Mouse (Mus musculus): ENCODE results near the gene Scel.

The Scel gene

DNA sequence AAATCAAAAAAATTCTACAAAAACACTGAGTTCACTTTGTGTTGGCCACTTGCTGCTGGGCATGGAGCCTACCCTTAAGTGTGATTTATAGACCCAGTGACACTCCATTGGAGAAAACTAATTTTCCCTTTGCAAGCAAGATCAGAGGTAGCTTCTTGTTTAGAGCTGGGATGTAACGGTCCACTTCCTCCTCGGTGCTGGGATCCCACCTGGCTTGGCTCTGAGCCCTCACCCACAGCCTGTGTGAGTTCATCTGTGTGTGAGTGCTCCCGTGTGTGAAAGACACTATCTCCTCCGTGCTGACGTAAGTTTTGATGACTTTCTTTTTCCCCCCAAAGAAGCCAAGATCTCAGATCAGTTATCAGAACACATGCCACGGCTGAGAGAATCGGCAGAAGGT, 62.7 kb downstream of the Scel start:
- no peak for DNase-seq

DNA sequence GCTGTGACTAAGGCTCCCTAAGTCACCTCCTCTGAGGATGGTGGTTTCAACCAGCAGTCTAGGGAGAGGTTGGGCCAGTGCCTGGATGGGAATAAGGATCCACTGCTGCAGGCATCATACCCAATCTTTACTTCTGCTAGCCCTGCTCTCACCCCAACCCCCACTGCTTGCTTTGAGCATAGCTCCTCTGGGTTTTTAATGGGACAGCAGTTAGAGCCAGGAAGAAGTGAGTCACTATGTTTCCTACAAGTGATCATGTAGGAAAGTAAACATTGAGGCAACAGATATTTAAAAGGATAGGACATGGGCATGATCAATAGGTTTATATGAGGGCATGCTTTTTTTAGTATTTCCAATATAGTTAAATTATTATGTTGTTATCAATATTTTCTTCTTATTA, 63.9 kb downstream of the Scel start:
- no peak for DNase-seq

DNA sequence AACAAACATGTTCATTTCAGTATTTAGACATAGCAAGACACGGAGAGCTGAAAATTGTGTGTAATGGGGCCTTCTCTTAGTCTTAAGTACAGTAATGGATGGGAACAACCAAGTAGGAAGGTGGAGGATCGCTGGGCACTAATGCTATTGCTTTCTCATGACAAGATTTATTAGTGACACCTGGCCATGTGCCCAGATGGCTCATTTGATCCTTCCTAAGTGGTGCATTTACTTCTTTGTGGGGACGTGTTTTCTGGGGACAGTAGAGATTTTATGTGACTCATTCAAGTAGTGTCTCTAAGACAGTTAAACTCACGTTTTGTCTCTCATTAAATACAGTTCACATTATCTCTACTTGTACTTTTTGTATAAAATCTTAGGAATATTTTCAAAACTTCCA, 73.5 kb downstream of the Scel start:
- no peak for DNase-seq

DNA sequence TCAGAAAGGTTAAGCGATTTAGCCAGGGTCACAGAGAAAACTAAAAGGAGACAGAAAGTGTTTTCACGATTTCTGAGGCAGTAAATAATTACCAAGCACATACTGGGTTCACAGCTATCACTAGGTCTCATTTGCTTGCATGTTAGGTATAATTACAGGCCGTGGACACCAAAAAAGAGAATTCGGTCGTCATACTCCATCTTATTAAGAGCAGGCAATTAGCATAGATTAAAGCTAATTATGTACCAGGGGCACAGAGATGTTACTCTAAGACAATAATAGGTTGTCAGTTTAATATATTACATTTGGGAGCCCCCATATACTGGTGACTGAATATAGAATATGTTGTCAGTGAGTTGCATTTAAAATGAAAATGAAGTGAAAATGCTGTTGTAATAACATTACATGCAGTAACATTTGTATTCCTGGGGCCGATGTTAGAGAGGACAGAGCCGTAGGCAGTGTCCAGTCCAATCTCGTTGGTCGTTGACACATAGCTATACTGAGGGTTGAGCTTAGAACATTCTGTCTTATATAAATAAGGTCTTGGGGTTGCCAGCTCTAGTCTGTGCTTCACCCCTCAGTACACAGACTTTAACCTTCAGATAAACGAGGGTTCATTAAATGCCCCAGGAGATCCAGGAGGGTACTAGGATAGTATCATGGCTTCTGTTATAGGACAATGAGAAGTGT, 74.2 kb downstream of the Scel start:
- no peak for DNase-seq

DNA sequence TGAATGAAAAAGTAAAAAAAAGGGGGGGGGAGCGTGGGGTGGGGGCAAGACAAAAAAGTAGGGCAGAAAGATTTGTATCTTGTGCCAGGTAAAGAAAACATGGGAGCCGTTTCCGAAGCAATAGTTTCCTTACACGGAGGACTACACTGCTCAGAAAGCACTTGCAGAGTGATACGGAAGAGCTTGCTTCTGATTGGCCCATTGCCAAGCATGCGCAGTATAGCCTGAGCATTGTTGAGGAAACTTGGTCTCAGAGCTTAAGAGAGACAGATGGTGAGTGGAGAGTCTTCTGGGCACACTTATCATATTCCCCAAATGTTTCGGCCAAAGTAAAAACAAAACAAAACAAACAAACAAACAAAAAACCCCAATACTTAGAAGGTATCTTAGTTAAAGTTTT, 76.7 kb downstream of the Scel start:
- peak; percentile 16 for DNase-seq

DNA sequence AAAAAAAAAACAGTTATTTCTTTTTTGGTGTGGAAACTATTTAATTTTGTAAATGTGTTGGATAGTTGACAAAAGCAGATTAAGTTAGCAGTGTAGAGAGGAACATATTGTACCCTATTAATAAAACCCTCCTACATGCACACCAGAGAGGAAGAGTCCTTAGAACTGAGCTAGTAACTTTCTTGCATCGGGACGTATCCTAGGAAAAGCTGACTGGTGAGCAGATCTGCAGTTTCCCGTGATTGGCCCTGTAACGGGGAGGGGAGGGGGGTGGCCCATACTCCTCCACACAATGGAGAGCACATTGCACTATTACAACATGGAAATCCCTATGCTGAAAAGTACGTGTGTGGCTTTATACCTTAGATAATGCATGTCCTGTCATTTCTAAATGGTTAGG, 82.7 kb downstream of the Scel start:
- DNase-seq = no peak

DNA sequence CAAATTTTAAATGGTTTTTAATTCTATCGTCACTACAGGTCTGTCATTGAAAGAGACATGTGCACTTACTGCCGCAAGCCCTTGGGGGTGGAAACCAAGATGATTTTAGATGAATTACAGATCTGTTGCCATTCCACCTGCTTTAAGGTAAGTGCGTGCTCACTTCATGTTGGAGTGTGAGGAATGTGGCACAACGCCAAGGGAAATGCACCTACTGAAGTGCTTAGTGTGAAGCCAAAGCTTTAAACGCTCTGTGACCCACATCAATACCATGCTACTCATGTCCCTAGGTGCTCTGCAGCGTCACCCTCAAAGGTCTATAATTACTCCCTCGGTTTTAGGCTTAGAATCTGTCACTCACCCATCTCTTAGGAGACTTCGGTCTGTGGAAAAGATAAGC, 94.9 kb downstream of the Scel start:
- DNase-seq = peak; percentile 23

DNA sequence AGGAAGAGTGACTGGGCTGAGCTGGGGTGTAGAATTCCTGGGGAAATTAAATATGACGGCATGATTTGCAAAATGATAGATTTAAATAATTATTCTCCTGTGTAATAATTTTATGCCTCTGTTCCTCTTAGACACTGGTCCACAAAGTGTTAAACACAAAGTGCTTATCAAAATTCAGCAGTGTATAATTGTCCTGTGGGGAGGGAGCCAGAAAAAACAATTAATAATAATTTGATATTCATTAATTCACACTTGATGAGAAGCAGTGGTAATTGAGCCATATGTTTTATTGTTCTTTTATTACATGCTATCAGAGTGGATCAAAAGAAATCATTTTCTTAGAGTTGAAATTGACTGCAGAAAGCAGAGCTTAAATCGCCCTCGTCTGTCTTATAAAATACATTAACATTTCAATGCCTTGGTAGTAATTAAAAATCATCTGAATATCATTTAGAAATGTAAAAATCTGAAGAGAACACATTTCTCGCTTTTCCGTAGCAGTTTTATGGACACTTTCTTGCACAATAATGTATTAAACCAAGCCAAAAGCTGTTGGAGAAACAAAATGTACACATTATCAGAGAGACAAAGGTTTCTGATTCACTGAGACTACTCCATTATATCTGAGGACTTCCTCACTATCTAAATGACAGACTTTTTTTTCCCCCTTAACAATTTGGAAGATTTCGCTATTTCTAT, 100.6 kb downstream of the Scel start:
- DNase-seq = no peak

DNA sequence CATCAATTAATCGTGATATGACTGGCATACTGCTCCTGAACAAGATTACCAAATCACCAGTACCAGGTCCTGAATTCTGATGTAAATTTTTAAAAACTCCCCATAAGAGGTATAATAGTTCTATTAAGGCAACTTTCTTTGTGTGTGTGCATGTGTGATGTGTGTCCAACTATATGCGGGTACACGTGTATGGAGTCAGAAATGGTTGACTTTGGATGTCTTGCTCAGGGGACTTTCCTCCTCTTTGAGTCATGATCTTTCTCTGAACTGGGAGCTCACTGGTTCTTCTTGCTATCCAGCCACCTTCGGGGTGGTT, 101.1 kb downstream of the Scel start:
- no peak for DNase-seq

DNA sequence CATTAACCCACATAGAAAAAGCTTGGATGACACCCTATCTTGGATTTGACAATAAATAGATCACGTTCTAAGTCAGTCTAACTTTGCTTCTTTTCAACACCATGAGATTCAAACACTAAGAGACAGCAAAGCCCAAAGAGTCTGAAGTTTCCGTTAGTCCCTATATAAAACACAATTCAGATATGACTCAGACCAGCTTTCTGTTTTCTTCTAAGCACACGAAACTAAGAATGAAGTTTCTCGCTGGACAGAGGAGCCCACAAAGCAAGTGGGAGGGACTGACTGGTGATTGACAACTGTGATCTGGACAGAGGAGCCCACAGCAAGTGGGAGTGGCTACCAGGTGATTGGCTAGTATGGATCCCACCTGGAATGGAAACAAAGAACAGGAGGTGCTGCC, 106.6 kb downstream of the Scel start:
- DNase-seq = no peak

DNA sequence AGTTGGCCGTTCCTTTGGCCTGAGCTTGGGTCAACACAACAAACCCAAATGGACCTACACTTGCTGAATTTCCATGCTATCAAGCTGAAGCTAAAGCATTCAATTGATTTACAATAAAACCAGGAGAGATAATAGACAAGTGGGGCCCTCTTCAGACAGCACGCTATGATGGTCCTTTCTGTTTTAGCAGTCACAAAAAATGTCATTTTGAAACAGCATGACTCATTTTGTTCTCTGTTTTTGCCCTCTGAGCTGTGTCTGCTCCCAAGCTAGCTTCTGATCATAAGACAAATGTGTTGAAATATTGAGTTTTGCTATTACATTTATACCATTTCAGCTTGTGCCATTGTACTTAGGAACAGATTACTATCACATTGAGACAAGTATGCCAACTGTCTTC, 108.1 kb downstream of the Scel start:
- DNase-seq = no peak

DNA sequence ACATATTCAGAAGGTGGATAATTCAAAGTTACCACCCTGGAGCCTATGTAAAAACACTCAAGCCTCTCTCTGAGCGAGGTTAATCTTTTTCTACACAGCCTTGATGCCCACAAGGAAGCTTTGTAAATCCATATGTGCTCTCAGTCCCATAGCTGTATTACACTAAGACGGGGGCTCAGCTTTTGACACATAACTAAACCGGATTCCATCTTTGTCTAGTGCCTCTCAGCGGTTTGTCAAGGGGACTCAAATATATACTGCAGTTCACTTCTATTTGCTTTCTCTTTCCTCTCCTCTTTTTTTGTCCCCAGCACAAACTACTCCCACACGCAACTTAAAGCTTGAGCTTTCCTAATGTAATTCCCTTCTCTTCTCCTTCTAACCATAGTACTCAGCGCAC, 113.0 kb downstream of the Scel start:
- DNase-seq = no peak

DNA sequence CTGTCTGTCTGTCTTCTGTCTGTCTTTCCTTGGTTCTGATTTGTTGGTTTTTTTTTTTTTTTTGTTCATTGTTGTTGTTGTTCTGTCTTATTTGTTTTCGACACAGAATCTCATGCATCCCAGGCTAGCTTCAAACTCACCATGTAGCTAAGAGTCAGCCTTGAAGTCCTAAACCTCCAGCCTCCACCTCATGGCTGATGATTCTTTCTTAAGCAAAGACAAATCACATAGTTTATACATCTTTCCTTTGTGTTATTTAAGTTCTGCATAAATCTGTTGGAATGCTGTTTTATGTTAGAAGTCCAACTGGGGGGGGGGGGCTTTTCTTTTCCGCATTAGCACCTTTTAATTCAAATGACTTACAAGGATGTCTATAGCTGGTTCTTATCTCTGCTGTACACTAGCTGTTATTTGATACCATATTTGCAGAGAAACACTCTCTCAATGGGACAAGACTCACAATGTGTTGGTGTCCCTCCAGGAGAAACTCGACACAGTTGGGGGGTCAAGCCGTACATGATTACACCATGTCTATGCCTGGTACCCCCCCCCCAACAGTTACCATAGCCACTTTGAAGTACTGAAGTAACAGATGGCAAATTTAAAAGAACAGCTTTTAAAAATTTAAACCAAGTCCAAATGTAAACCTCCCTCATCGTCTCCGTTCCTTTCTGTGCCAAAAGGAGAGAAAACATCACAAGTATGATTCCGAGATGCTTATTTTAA, 116.7 kb downstream of the Scel start:
- DNase-seq = no peak

DNA sequence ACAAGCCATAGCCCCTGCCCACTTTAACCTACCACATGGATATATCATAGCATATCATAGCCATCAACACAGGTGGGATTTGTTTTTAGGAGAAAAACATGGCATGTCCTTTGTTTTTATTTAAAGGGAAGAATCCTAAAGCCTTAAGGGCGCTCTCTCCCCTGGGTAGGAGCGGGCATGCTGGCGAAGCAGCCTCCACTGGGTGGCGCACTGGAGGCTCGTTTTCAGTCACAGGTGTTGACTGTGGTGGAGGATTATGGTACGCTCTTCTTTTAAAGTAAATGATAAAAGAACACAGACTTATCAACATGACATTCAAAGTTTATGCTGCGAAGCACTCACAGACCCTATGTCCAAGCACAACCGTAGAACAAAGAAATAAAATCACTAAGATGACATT, 117.4 kb downstream of the Scel start:
- DNase-seq = peak; percentile 10

DNA sequence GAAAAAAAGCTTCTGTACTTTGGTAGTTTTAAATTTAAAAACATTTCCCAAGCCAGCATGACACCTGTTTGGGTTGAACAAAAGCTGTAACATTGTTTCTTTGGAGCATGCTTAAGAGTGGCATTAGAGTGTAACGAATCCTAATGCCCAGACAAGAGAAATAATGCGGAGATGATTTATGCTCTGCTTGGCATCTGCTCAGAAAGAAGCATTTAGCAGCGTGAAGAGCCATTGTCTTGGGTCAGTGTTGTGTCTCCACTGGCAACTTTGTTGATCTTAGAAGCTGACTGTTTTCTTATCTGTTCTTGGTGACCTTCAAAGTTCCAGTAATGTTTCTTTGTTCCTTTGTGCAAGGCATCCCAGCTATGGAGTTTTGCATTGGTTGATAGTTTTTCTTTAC, 130.8 kb downstream of the Scel start:
- DNase-seq = no peak

DNA sequence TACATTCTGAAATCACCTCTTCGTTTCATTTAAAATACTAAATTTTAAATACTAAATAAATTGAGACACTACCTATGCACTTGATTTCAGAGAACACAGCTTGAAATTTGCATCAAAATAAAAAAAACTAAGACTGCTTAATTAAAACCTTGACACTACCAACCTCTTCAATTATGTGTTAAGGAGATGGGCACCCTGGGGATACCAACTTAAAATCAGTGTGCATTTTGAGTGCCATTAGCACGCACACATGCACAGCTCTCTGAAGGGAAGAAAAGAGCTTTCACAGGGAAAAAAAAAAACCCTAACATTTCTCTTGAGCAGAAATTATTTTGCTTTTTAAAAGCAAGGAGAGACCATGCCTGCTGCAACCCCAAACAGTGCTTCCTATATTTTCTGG, 134.8 kb downstream of the Scel start:
- DNase-seq = no peak

DNA sequence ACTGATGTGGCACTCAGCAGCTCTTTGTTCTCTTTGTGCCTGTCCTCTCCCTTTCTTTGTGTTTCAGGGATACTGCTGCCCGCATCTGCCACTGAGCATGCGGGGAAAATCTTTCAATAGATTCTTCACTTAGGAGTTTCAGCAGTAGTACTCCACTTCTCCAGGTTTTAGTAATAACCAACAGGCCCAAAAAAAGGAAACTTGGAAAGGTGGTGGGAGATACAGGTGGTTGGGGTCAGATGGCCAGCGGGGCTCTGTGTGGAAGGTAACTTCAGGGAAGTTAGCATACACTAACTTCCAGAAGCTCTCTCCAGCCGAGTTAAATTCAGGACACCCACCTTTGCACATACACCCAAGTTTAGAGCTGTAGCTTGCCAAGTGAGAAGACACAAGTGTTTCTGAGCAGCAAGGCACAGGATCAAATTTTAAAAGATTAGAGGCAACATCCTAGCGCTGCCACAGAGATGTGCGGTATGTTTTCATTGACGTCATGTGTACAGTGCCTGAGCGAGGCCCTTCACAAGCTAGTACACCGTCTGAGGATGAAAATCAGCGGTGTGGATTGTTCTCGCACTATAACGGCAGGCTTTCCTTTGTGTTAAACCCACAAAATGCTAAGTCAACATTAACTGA, 135.6 kb downstream of the Scel start:
- no peak for DNase-seq

DNA sequence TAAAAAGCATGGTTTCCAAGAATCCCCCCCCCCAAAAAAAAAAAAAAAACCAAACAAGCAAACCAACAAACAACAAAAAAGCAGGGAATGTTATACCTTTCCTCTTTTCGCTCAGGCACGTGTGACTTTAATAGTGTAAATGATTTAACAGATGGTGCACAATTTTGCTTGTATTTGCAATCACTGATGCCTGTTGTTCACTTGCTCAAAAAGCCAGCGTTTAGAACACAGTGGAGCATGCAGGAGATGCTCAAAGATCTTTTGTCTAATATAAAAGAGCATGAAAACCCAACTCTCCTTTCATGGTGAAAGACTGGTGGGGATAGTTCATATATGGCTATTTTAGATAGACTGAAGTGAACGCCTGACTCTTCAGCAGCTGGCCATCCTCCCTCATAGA, 136.2 kb downstream of the Scel start:
- DNase-seq = no peak

DNA sequence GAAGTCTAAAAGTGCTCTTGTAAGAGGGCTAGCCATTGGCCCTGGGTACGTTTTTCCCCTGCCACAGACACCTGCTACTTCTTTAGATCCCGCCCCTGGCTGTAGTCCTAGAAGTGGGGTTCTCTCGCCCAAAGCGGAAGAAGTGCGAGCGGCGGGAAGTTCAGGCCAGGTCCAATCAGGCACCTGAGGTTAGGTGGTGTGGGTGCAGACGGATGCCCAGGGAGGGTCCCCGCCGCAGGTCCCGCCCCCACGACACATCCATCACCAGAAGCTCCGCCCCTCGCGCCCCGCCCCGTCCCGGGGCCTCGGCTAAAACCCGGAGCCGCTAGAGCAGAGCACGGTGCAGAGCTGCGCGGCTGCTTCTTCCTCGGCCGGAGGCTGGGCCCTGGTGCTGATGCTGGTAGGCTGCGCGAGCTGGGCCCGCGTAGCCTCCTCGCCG, 136.8 kb downstream of the Scel start, which contains the start of gene Slain1:
Gene Slain1 (plus strand): TSS at position 333 of the 439 bp plus-strand sequence.
- DNase-seq = peak; percentile 80

DNA sequence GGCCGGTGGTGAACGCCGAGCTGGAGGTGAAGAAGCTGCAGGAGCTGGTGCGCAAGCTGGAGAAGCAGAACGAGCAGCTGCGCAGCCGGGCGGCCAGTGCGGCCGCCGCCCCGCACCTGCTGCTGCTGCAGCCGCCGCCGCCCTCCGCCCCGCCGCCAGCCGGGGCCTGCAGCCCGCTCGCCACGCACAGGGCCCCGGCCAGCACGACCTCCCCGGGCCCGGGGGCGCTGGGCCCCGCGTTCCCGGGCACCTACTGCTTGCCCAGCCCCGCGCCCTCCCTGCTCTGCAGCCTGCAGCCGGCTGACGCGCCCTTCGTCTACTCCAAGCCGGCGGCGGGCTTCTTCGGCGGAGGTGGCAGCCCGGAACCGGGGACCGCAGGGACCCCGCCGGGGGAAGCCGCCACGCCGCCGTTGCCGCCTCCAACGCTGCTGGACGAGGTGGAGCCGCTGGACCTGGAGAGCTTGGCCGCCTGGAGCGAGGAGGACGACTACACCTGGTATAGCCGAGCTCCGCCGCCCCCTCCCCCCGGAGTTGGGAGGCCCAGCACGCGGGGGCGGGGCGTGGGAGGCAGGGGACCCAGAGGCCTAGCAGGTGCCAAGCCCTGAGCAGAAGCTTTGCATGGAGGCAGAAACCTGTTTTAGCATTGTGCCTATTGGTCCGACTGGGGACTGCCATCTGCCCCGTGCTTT, 137.4 kb downstream of the Scel start:
- DNase-seq = peak; percentile 54

DNA sequence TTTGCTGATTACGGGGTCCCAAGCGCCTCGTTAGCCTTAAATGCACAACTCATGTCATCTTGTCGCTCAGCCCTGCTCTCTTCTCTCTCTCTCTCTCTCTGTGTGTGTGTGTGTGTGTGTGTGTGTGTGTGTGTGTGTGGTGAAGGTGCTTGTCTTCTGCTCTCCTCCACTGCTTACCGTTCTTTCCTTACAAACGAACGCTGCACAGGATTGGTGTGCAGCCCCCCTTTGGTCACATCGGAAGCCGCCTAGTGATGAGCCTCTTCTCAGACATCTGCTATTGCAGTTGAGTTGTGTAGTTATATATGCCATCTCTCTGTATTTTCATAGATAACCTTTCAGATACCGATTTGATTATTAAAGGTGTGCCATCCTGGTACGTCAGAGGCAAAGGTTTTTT, 138.0 kb downstream of the Scel start:
- no peak for DNase-seq

DNA sequence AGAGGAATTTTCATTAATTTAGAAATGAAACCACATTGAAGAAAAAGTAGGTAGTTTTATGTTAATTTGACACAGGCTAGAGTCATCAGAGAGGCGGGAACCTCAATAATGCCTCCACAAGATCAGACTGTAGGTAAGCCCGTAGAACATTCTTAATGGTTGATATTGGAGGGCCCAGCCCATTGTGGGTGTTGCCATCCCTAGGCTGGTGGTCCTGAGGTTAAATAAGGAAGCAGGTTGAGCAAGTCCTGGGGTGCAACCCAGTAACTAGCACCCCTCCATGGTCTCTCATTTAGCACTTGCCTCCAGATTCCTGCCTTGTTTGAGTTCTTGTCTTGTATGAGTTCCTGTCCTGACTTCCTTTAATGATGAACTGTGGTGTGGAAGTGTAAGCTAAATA, 138.4 kb downstream of the Scel start:
- no peak for DNase-seq

DNA sequence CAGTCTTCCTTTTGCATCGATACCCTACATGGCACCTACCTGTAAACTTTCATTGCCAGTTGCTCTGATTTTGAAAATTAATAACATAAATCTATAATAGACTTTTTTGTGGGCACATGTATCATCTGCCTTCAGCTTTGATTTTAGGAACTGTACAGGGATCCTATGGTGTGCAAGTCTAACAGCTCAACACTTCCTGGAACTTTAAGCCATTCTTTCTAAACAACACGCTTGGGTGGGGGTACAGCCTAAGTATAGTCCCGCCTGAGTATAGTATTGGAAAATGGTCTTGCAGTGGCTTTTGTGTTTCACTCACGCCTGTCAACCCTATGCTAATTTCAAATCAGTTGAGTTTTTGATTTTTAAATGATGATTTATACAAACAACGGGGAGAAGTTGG, 139.4 kb downstream of the Scel start:
- DNase-seq = no peak
